Mouse (Mus musculus) forebrain, postnatal 0 days (tissue): Measurements from ENCODE around the gene Acacb. TPM values are rescaled to one million over a fixed set of nuclear protein-coding genes. Genes with fewer than 3 reads are reported as not detected.

Experiments used
- ATAC-seq: fragments of 200-750 bp; cut with Nextera tagmentation; 2 replicates; pipeline ENCODE4 v1.8.0; 2017; ENCODE audit warnings: mild to moderate bottlenecking, moderate library complexity
- DNase-seq: peaks from one replicate; pipeline ENCODE4 v3.0.0-alpha.2; 2015
- H3K27ac ChIP-seq: fragments of 300-500 bp; sonication (generic); 2 replicates; pipeline ENCODE4 v1.5.1; 2014; ENCODE audit warnings: low read depth, mild to moderate bottlenecking, antibody characterized with exemption, low read length, moderate library complexity, mixed read lengths
- H3K27me3 ChIP-seq: fragments of 300-500 bp; sonication (generic); 2 replicates; pipeline ENCODE4 v1.6.1; 2014; ENCODE audit warnings: mild to moderate bottlenecking, low read length, mixed read lengths; ENCODE audit not compliant: insufficient read depth
- H3K36me3 ChIP-seq: fragments of 300-500 bp; sonication (generic); 2 replicates; pipeline ENCODE4 v1.6.1; 2014; ENCODE audit warnings: mild to moderate bottlenecking, moderate library complexity; ENCODE audit not compliant: insufficient read depth
- H3K4me1 ChIP-seq: fragments of 300-500 bp; sonication (generic); 2 replicates; pipeline ENCODE4 v1.6.1; 2014; ENCODE audit warnings: antibody characterized with exemption; ENCODE audit not compliant: insufficient read depth
- H3K4me2 ChIP-seq: fragments of 300-500 bp; sonication (generic); 2 replicates; pipeline ENCODE4 v1.6.1; 2014; ENCODE audit warnings: low read depth, mild to moderate bottlenecking, moderate library complexity
- H3K4me3 ChIP-seq: fragments of 300-500 bp; sonication (generic); 2 replicates; pipeline ENCODE4 v1.5.1; 2014; ENCODE audit warnings: low read depth, low read length, mixed read lengths
- H3K9ac ChIP-seq: fragments of 300-500 bp; sonication (generic); 2 replicates; pipeline ENCODE4 v1.6.1; 2014; ENCODE audit warnings: mild to moderate bottlenecking
- H3K9me3 ChIP-seq: fragments of 300-500 bp; sonication (generic); 2 replicates; pipeline ENCODE4 v1.6.1; 2016; ENCODE audit warnings: low read length
- CTCF ChIP-seq: sonication (generic); IDR thresholded peaks from 2 replicates; pipeline ENCODE4 v1.5.1; 2016; ENCODE audit warnings: antibody characterized with exemption, control low read depth, low read depth
- WGBS: fragments of 180-500 bp; shearing (Covaris S2); extraction: QIAGEN DNeasy Blood & Tissue Kit; methylation state at CpG from one replicate; pipeline ENCODE4 v1.1.7; 2014; 5-methylcytosine and 5-hydroxymethylcytosine counted together
- polyA plus RNA-seq: library from polyadenylated mRNA; unstranded; fragments of >200 nt; fragmentation: Nextera tagmentation; extraction: Ambion mirVana; gene quantifications from 2 replicates; pipeline ENCODE4 v1.2.1, GENCODE M21; 2015
- total RNA-seq: library from RNA; depleted of rRNA; stranded (reverse); fragments of >200 nt; gene quantifications from 2 replicates; pipeline ENCODE4 v1.2.3, GENCODE M21; 2014

The Acacb gene
- total and polyA plus RNA-seq, 2 experiments from 2014 or later, result 4.0 to 4.3 TPM

- ATAC-seq, result no peak
- Histone ChIP-seq H3K9ac (no peak overlapping the region), H3K9me3 (no peaks in the 10 kb centered on the region), H3K4me3 (no peak overlapping the region), H3K4me1 (no peaks in the 10 kb centered on the region), H3K4me2 (no peak overlapping the region), H3K36me3 (no peaks in the 10 kb centered on the region), H3K27me3 (peaks cover 2% of the 10 kb centered on the region; the same call in 1 of the 2 replicates), H3K27ac (no peak overlapping the region)
- no peak for TF ChIP-seq CTCF
- DNase-seq, result no peak
- 48% methylated on average over 6 of the region's 6 CpGs for WGBS
Observed at GRCm38 (mm10) chr5:114282346-114282745, 136.0 kb downstream of the Acacb start.

DNA sequence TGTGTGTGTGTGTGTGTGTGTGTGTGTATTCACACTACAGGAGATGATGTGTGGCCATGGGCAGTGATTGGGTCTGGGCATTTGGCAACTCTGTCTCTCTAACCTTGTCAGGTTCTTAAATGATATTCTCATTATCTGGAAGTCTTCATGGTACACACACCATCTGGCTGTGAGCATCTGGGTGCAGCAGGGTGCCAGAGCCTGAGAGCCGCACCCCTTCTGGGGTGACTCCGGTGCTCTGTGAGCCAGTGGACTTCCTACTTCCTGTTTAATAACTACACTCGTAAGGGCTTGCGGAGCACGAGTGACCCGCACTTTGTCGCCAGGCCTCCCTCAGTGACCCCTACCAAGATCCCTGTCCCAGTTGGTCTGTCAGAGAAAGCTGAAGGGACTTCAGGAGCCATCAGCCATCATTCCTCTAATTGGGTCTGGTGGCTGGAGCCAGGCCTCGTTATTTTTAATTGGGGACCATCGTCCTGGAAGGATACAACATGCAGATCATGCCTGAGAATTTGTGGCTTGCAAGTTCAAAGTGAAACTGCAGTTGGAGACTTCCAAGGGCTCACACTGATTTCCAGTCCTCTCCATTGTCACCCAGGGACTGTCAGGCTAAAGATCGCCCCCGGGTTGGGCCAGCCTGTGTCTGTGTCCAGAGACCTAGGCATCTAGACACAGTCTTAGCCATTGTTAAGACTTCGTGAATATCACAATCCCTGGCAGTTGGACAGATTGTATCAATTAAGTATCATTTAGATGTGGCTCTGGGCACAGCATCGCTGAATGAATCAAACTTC lies 138.5 kb downstream of the Acacb start:
- Histone ChIP-seq H3K4me1 (no peaks in the 10 kb centered on the region), H3K27me3 (no peaks in the 10 kb centered on the region; the same call in 1 of the 2 replicates), H3K27ac (no peak overlapping the region), H3K4me3 (no peak overlapping the region), H3K36me3 (no peaks in the 10 kb centered on the region), H3K9me3 (no peaks in the 10 kb centered on the region), H3K9ac (no peak overlapping the region), H3K4me2 (no peak overlapping the region)
- no peak for TF ChIP-seq CTCF
- 26% methylated on average over 13 of the region's 13 CpGs for WGBS
- DNase-seq (peak; percentile 27), ATAC-seq (peak; percentile 68)

DNA sequence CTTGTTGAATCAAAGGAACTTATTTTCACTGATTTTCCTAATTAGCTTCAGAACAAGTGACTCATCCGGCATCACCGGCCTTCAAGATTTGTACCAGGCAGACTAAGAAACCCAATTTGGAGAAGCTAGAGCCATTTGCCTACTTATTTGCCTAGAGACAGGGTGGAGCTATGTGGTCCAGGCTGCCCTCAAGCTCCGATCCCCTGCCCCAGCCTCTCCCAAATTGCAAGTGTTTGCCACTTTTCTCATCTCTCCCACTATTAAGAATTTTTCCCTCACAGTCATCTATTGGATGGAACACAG lies 139.0 kb downstream of the Acacb start:
- ATAC-seq (peak; percentile 47; the same call in 1 of the 2 replicates), DNase-seq (no peak)
- Histone ChIP-seq H3K4me3 (no peak overlapping the region), H3K9ac (no peak overlapping the region), H3K27ac (no peak overlapping the region), H3K27me3 (no peaks in the 10 kb centered on the region; the same call in 1 of the 2 replicates), H3K9me3 (no peaks in the 10 kb centered on the region), H3K36me3 (no peaks in the 10 kb centered on the region), H3K4me1 (peaks cover 4% of the 10 kb centered on the region; the same call in 1 of the 2 replicates), H3K4me2 (no peak overlapping the region)
- TF ChIP-seq CTCF, result no peak
- 25% methylated on average over 3 of the region's 3 CpGs for WGBS

GRCm38 (mm10) chr5:114286102-114286501 lies 139.8 kb downstream of the Acacb start:
- H3K27ac ChIP-seq, result no peak overlapping the region

GRCm38 (mm10) chr5:114286872-114287571 lies 140.7 kb downstream of the Acacb start:
- H3K4me3 ChIP-seq, result no peak overlapping the region
- 89% methylated on average over 16 of the region's 16 CpGs for WGBS
- no peak for DNase-seq
- no peak overlapping the region for H3K4me2 ChIP-seq
- no peaks in the 10 kb centered on the region; the same call in 1 of the 2 replicates for H3K27me3 ChIP-seq
- ATAC-seq, result no peak
- H3K27ac ChIP-seq, result no peak overlapping the region
- no peak for TF ChIP-seq CTCF
- H3K4me1 ChIP-seq, result peaks cover 4% of the 10 kb centered on the region; the same call in 1 of the 2 replicates
- no peaks in the 10 kb centered on the region for H3K9me3 ChIP-seq
- H3K36me3 ChIP-seq, result no peaks in the 10 kb centered on the region
- H3K9ac ChIP-seq, result no peak overlapping the region

More at GRCm38 (mm10) chr5:114286102-114286501, 139.8 kb downstream of the Acacb start:
- ATAC-seq (no peak), DNase-seq (no peak)
- Histone ChIP-seq H3K4me1 (peaks cover 4% of the 10 kb centered on the region; the same call in 1 of the 2 replicates), H3K36me3 (no peaks in the 10 kb centered on the region), H3K27me3 (no peaks in the 10 kb centered on the region; the same call in 1 of the 2 replicates), H3K9ac (no peak overlapping the region), H3K4me3 (no peak overlapping the region), H3K9me3 (no peaks in the 10 kb centered on the region), H3K4me2 (no peak overlapping the region)
- TF ChIP-seq CTCF, result peak; percentile 44
- WGBS, result 84% methylated on average over 4 of the region's 4 CpGs

- Histone ChIP-seq H3K27me3 (no peaks in the 10 kb centered on the region; the same call in 1 of the 2 replicates), H3K4me1 (peaks cover 4% of the 10 kb centered on the region; the same call in 1 of the 2 replicates), H3K9me3 (no peaks in the 10 kb centered on the region), H3K4me3 (no peak overlapping the region), H3K9ac (no peak overlapping the region), H3K27ac (no peak overlapping the region), H3K36me3 (no peaks in the 10 kb centered on the region), H3K4me2 (no peak overlapping the region)
- ATAC-seq (no peak), DNase-seq (no peak)
- TF ChIP-seq CTCF, result no peak
- WGBS, result 81% methylated on average over 5 of the region's 5 CpGs
Observed at GRCm38 (mm10) chr5:114288396-114288795, 142.1 kb downstream of the Acacb start.

- H3K4me2 ChIP-seq, result no peak within 1 kb of the TSS
- no peaks in the 10 kb centered on the region for H3K9me3 ChIP-seq
- H3K36me3 ChIP-seq, result no peaks in the 10 kb centered on the region
- H3K27ac ChIP-seq, result no peak within 1 kb of the TSS
- no peak for TF ChIP-seq CTCF
- 56% methylated on average over 13 of the region's 13 CpGs for WGBS
- H3K9ac ChIP-seq, result no peak within 1 kb of the TSS
- DNase-seq, result no peak
- no peak within 1 kb of the TSS for H3K4me3 ChIP-seq
- H3K27me3 ChIP-seq, result no peaks in the 10 kb centered on the region; the same call in 1 of the 2 replicates
- no peak for ATAC-seq
- peaks cover 4% of the 10 kb centered on the region; the same call in 1 of the 2 replicates for H3K4me1 ChIP-seq
Observed at GRCm38 (mm10) chr5:114288874-114289273, 142.5 kb downstream of the Acacb start, which contains the start of gene Myo1h. Gene Myo1h, plus strand, starts transcription at chr5:114289166.
